Mouse (Mus musculus): ENCODE data around the gene Gm48552. TPM values are rescaled to one million over a fixed set of nuclear protein-coding genes. Genes with fewer than 3 reads are reported as not detected.
A peak's percentile ranks its signal among the peaks of the same experiment; 100 is the strongest.

Gene Gm48552
- total and polyA plus RNA-seq, 3 experiments, result 0.88 to 1.2 TPM; not detected in 1

DNA sequence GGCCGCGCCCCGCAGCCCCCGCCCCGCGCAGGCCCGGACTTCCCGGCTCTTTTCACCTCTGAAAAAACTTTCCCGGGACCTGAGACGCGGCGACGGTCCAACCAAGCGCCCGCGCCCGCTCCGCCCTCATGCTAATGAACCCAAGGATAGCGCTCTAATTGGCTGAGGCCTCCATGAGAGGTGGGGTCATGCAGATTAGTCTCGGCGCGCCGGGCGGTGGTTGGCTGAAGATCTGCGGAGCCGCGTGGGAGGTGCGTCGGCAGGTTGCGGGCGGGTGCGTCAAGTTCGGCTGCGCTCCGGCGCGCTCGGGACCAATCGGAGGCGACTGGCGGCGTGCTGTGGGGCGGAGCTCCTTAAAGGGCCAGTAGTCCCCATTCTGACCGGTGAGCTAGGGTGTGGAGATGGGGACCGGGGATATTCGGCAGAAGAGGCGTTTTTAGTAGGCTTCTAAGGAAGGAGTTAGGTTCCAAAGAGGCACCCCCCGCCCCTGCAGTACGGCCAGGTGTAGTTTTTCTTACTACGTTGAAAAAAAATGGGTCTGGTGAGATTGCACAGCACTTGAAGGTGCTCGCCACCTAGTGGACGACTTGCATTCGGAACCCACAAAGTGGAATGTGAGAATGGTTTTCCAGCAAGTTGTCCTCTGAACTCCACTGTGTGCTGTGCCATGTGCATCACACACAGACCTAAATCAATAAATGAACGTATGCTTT, 38.3 kb upstream of the Gm48552 start, which contains the start of gene Hmg20b:
Gene Hmg20b (minus strand): TSS at position 130 of the 713 bp plus-strand sequence.
- intact Hi-C loops (cut with DNase I), result loop anchor here (2.0 kb wide), 2 partner anchors 26 to 30 kb away; partner anchors contain the start of gene Cactin
- Histone ChIP-seq H3K79me2 (replicated peaks; ENCODE audit: control insufficient read depth, insufficient read depth, low read length) (no peaks in the 10 kb centered on the region), H3K4me3 (peak within 1 kb of the TSS; percentile 97), H3K27me3 (ENCODE audit: control insufficient read depth, insufficient read depth, low read length) (no peaks in the 10 kb centered on the region), H3K36me3 (ENCODE audit: control insufficient read depth, insufficient read depth, low read length) (no peaks in the 10 kb centered on the region), H3K9ac (ENCODE audit: low read depth, low read length) (peak within 1 kb of the TSS; percentile 99), H3K4me1 (ENCODE audit: control insufficient read depth, insufficient read depth, low read length) (peaks cover 3% of the 10 kb centered on the region; the same call in 1 of the 2 replicates), H3K27ac (peak within 1 kb of the TSS; percentile 96)
- peak; percentile 90 for TF ChIP-seq CTCF (IDR thresholded peaks at IDR 0.05)
- TF ChIP-seq EP300 (IDR thresholded peaks at IDR 0.05; ENCODE audit: insufficient read depth, low read depth, low read length), result peak; percentile 69; the same call in 1 of the 2 replicates
- 0 out of 2 replicates have a peak, but pooled peaks have one; percentile 52 for TF ChIP-seq POLR2A (IDR thresholded peaks at IDR 0.05; ENCODE audit: insufficient read depth, low read depth, low read length)
- WGBS, result under 1% methylated on average over 54 of the region's 54 CpGs
- peak; percentile 98 to 100 for DNase-seq

DNA sequence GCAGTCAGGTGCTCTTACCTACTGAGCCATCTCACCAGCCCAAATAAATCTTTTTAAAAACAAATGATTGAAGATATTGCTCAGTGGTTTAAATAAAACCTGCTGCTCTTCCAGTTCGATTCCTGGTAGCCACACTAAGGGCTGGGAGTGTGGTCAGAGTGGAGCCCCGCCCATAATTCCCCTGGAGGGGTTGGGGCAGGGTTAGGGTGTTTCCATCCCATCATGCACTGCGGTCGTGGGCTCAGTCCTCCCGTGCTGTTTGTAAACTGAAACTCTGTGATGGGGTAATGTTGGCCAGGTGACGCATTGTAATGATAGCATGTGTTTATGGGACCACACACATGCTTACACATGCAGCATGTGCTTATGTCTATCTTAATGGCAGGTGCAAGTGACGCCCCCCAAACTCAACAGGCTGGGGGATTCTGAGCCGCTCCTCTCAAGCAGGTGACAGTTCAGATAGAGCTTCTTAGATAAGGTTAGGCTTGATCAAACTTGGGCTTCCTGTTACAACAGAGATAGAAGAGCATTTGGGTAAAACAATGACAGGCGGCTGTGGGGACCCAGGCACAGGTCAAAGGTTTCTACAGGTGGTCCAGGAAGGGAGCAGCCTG, 37.0 kb upstream of the Gm48552 start:
- TF ChIP-seq POLR2A (IDR thresholded peaks at IDR 0.05; ENCODE audit: insufficient read depth, low read depth, low read length) (no peak), EP300 (IDR thresholded peaks at IDR 0.05; ENCODE audit: insufficient read depth, low read depth, low read length) (no peak), CTCF (IDR thresholded peaks at IDR 0.05) (no peak)
- no peak overlapping the region for H3K4me3 ChIP-seq
- H3K9ac ChIP-seq (ENCODE audit: low read depth, low read length), result no peak overlapping the region
- H3K36me3 ChIP-seq (ENCODE audit: control insufficient read depth, insufficient read depth, low read length), result no peaks in the 10 kb centered on the region
- intact Hi-C loops (cut with DNase I), result loop anchor here (2.0 kb wide), 2 partner anchors 25 to 31 kb away; partner anchors contain the start of gene Cactin
- WGBS, result 30% methylated on average over 9 of the region's 9 CpGs
- H3K27me3 ChIP-seq (ENCODE audit: control insufficient read depth, insufficient read depth, low read length), result no peaks in the 10 kb centered on the region
- H3K4me1 ChIP-seq (ENCODE audit: control insufficient read depth, insufficient read depth, low read length), result peaks cover 5% of the 10 kb centered on the region; the same call in 1 of the 2 replicates
- H3K79me2 ChIP-seq (replicated peaks; ENCODE audit: control insufficient read depth, insufficient read depth, low read length), result no peaks in the 10 kb centered on the region
- DNase-seq, result no peak
- no peak overlapping the region for H3K27ac ChIP-seq

DNA sequence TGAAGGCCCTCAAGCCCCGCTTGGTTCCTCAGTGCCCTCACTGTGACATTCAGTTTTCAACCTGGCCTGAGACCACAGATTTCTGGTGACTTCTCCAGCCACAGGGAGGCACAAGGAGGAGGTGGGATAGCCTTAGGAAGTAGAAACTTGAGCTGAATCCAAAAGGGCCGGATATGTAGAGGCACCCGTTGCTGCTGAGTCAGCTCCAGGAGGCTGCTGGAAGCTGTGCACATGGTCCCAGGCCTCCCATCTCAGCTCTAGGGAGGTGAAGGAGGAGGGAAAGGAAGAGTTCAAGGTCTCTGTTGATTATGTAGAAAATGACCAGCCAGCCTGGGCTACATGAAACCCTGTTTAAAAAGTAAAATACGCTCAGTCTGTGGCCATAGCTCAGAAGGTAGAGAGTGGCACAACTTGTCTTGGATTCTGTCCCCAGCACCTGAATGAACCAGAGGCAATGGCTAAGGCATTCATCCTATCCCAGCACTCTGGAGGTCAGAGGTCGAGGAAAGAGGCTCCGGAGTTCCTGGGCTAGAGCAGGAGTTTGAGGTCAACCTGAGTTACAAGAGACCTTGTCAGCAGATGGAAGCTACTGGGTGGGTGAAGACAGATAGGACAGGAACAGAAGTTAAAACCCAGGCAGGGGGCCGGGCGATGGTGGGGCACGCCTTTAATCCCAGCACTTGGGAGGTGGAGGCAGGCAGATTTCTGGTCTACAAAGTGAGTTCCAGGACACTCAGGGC, 33.9 kb upstream of the Gm48552 start:
- Histone ChIP-seq H3K36me3 (ENCODE audit: control insufficient read depth, insufficient read depth, low read length) (no peaks in the 10 kb centered on the region), H3K4me1 (ENCODE audit: control insufficient read depth, insufficient read depth, low read length) (peaks cover 6% of the 10 kb centered on the region), H3K9ac (ENCODE audit: low read depth, low read length) (no peak overlapping the region), H3K27me3 (ENCODE audit: control insufficient read depth, insufficient read depth, low read length) (no peaks in the 10 kb centered on the region), H3K27ac (no peak overlapping the region), H3K79me2 (replicated peaks; ENCODE audit: control insufficient read depth, insufficient read depth, low read length) (no peaks in the 10 kb centered on the region), H3K4me3 (no peak overlapping the region)
- DNase-seq, result no peak
- 66% methylated on average over 9 of the region's 9 CpGs for WGBS
- intact Hi-C loops (cut with DNase I), result no loop called here
- TF ChIP-seq POLR2A (IDR thresholded peaks at IDR 0.05; ENCODE audit: insufficient read depth, low read depth, low read length) (no peak), EP300 (IDR thresholded peaks at IDR 0.05; ENCODE audit: insufficient read depth, low read depth, low read length) (no peak), CTCF (IDR thresholded peaks at IDR 0.05) (no peak)

- intact Hi-C loops (cut with DNase I), result no loop called here
- Histone ChIP-seq H3K79me2 (replicated peaks; ENCODE audit: control insufficient read depth, insufficient read depth, low read length) (no peaks in the 10 kb centered on the region), H3K27me3 (ENCODE audit: control insufficient read depth, insufficient read depth, low read length) (no peaks in the 10 kb centered on the region), H3K4me1 (ENCODE audit: control insufficient read depth, insufficient read depth, low read length) (peaks cover 6% of the 10 kb centered on the region), H3K36me3 (ENCODE audit: control insufficient read depth, insufficient read depth, low read length) (no peaks in the 10 kb centered on the region), H3K27ac (no peak overlapping the region), H3K9ac (ENCODE audit: low read depth, low read length) (no peak overlapping the region), H3K4me3 (no peak overlapping the region)
- no peak for DNase-seq
- WGBS, result 78% methylated on average over 4 of the region's 4 CpGs
- TF ChIP-seq POLR2A (IDR thresholded peaks at IDR 0.05; ENCODE audit: insufficient read depth, low read depth, low read length) (no peak), EP300 (IDR thresholded peaks at IDR 0.05; ENCODE audit: insufficient read depth, low read depth, low read length) (no peak), CTCF (IDR thresholded peaks at IDR 0.05) (no peak)
Measured at GRCm38 (mm10) chr10:81355533-81355932, 33.3 kb upstream of the Gm48552 start.

- Histone ChIP-seq H3K27ac (peak overlapping the region; percentile 59), H3K79me2 (replicated peaks; ENCODE audit: control insufficient read depth, insufficient read depth, low read length) (no peaks in the 10 kb centered on the region), H3K4me3 (no peak overlapping the region; the same call in 1 of the 2 replicates), H3K36me3 (ENCODE audit: control insufficient read depth, insufficient read depth, low read length) (no peaks in the 10 kb centered on the region), H3K27me3 (ENCODE audit: control insufficient read depth, insufficient read depth, low read length) (no peaks in the 10 kb centered on the region), H3K9ac (ENCODE audit: low read depth, low read length) (no peak overlapping the region), H3K4me1 (ENCODE audit: control insufficient read depth, insufficient read depth, low read length) (peaks cover 6% of the 10 kb centered on the region)
- intact Hi-C loops (cut with DNase I), result no loop called here
- TF ChIP-seq POLR2A (IDR thresholded peaks at IDR 0.05; ENCODE audit: insufficient read depth, low read depth, low read length), result no peak
- no peak for TF ChIP-seq CTCF (IDR thresholded peaks at IDR 0.05)
- no peak for TF ChIP-seq EP300 (IDR thresholded peaks at IDR 0.05; ENCODE audit: insufficient read depth, low read depth, low read length)
- 60% methylated on average over 12 of the region's 12 CpGs for WGBS
- peak in 1 of 2 experiments; percentile 48 for DNase-seq
Measured at GRCm38 (mm10) chr10:81356352-81356990, 32.3 kb upstream of the Gm48552 start.

Data from heart, adult 2 months (tissue).